Mouse (Mus musculus) CH12.LX (cell line): ENCODE results near the gene Grm7. TPM values are rescaled to one million over a fixed set of nuclear protein-coding genes. Genes with fewer than 3 reads are reported as not detected.

Source experiments
- DNase-seq: peaks from one replicate; pipeline ENCODE4 v3.0.0-alpha.2; 2013; ENCODE audit errors: extremely low read depth
- H3K27ac ChIP-seq: 2 replicates; pipeline ENCODE4 v1.5.1; 2012; ENCODE audit warnings: low read depth, mild to moderate bottlenecking, control low read depth, moderate library complexity; ENCODE audit not compliant: insufficient read depth
- H3K27me3 ChIP-seq: replicated peaks from 2 replicates; pipeline ENCODE3; 2012; ENCODE audit warnings: inconsistent platforms
- H3K36me3 ChIP-seq, 2 experiments: replicated peaks in 1 of 2; 2 replicates each; pipeline versions ENCODE3 to v1.6.1; 2012; ENCODE audit warnings: inconsistent platforms in 1 of 2, low read length in 1 of 2, mild to moderate bottlenecking in 1 of 2, mixed read lengths in 1 of 2, moderate library complexity in 1 of 2; ENCODE audit not compliant: control insufficient read depth in 1 of 2, insufficient read depth in 1 of 2
- H3K4me1 ChIP-seq, 2 experiments: 2 replicates each; pipeline ENCODE4 v1.6.1; 2012; ENCODE audit warnings: inconsistent platforms in 1 of 2, moderate library complexity in 1 of 2; ENCODE audit not compliant: insufficient read depth in 2 of 2, control insufficient read depth in 1 of 2
- H3K4me2 ChIP-seq: 2 replicates; pipeline ENCODE4 v1.6.1; 2012; ENCODE audit warnings: low read depth, mild to moderate bottlenecking, control low read depth; ENCODE audit not compliant: poor library complexity, insufficient read depth, severe bottlenecking
- H3K4me3 ChIP-seq, 3 experiments: fragments of 150-350 bp in 1 of 3; sonication (generic) in 1 of 3; replicated peaks in 1 of 3; 2 replicates each; pipeline versions ENCODE3 to v1.5.1; 2011 to 2012; ENCODE audit warnings: low read depth in 2 of 3, low read length in 2 of 3, mild to moderate bottlenecking in 2 of 3, moderate library complexity in 2 of 3, control low read depth in 1 of 3, improper control_type of control experiment in 1 of 3, inconsistent platforms in 1 of 3, mixed read lengths in 1 of 3; ENCODE audit not compliant: poor library complexity in 1 of 3
- H3K79me2 ChIP-seq: replicated peaks from 2 replicates; pipeline ENCODE4 v1.6.1; 2012; ENCODE audit warnings: mild to moderate bottlenecking, moderate library complexity; ENCODE audit not compliant: control insufficient read depth, poor library complexity, insufficient read depth, severe bottlenecking; ENCODE audit errors: extremely low read depth
- H3K9ac ChIP-seq: 2 replicates; pipeline ENCODE4 v1.6.1; 2012; ENCODE audit warnings: low read depth, mild to moderate bottlenecking, control low read depth, moderate library complexity; ENCODE audit not compliant: insufficient read depth
- H3K9me3 ChIP-seq: replicated peaks from 2 replicates; pipeline ENCODE3; 2012; ENCODE audit warnings: low read length, inconsistent platforms, mixed read lengths
- BHLHE40 ChIP-seq: IDR thresholded peaks from 2 replicates; pipeline ENCODE4 v1.6.1; 2011; ENCODE audit warnings: mild to moderate bottlenecking, low read depth, low read length, improper control_type of control experiment
- CHD1 ChIP-seq: IDR thresholded peaks from 2 replicates; pipeline ENCODE4 v1.6.1; 2012; ENCODE audit warnings: low read depth, low read length, improper control_type of control experiment, inconsistent platforms
- ETS1 ChIP-seq: conservative IDR thresholded peaks from 2 replicates; pipeline ENCODE4 v1.6.1; 2012; ENCODE audit warnings: low read depth, mild to moderate bottlenecking, inconsistent platforms, low read length, improper control_type of control experiment, moderate library complexity
- GABPA ChIP-seq: IDR thresholded peaks from 2 replicates; pipeline ENCODE4 v1.6.1; 2012; ENCODE audit warnings: low read depth, low read length, improper control_type of control experiment, inconsistent platforms; ENCODE audit not compliant: insufficient replicate concordance
- MAFK ChIP-seq: IDR thresholded peaks from 2 replicates; pipeline ENCODE4 v1.6.1; 2011; ENCODE audit warnings: low read length, improper control_type of control experiment; ENCODE audit not compliant: insufficient replicate concordance
- MAZ ChIP-seq: IDR thresholded peaks from 2 replicates; pipeline ENCODE4 v1.6.1; 2012; ENCODE audit warnings: low read depth, mild to moderate bottlenecking, inconsistent platforms, low read length, improper control_type of control experiment, moderate library complexity
- MXI1 ChIP-seq: IDR thresholded peaks from 2 replicates; pipeline ENCODE4 v1.6.1; 2011; ENCODE audit warnings: mild to moderate bottlenecking, low read depth, low read length, improper control_type of control experiment
- MYC ChIP-seq: IDR thresholded peaks from 2 replicates; pipeline ENCODE4 v1.6.1; 2011; ENCODE audit warnings: low read depth, mild to moderate bottlenecking, improper control_type of control experiment, low read length
- NELFE ChIP-seq: IDR thresholded peaks from 2 replicates; pipeline ENCODE4 v1.6.1; 2011; ENCODE audit warnings: low read depth, low read length, improper control_type of control experiment
- PAX5 ChIP-seq: IDR thresholded peaks from 2 replicates; pipeline ENCODE4 v1.6.1; 2012; ENCODE audit warnings: low read length, inconsistent platforms, mixed read lengths
- POLR2A ChIP-seq: IDR thresholded peaks from 2 replicates; pipeline ENCODE4 v1.6.1; 2011; ENCODE audit warnings: low read depth, mild to moderate bottlenecking, improper control_type of control experiment, low read length
- RAD21 ChIP-seq: IDR thresholded peaks from 2 replicates; pipeline ENCODE4 v1.6.1; 2011; ENCODE audit warnings: low read depth, mild to moderate bottlenecking, low read length, improper control_type of control experiment, moderate library complexity
- SIN3A ChIP-seq: IDR thresholded peaks from 2 replicates; pipeline ENCODE4 v1.6.1; 2012; ENCODE audit warnings: low read length, improper control_type of control experiment, inconsistent platforms
- SMC3 ChIP-seq: IDR thresholded peaks from 2 replicates; pipeline ENCODE4 v1.6.1; 2011; ENCODE audit warnings: low read depth, low read length, improper control_type of control experiment
- TBP ChIP-seq: conservative IDR thresholded peaks from 2 replicates; pipeline ENCODE4 v1.6.1; 2011; ENCODE audit warnings: low read depth, low read length, improper control_type of control experiment
- TCF12 ChIP-seq: IDR thresholded peaks from 2 replicates; pipeline ENCODE4 v1.6.1; 2014; ENCODE audit warnings: low read depth, mild to moderate bottlenecking, inconsistent platforms, low read length, improper control_type of control experiment
- UBTF ChIP-seq: IDR thresholded peaks from 2 replicates; pipeline ENCODE4 v1.6.1; 2012; ENCODE audit warnings: low read depth, mild to moderate bottlenecking, inconsistent platforms, low read length, improper control_type of control experiment, moderate library complexity
- USF1 ChIP-seq: IDR thresholded peaks from 2 replicates; pipeline ENCODE4 v1.6.1; 2014; ENCODE audit warnings: low read depth, mild to moderate bottlenecking, inconsistent platforms, low read length, improper control_type of control experiment
- ZKSCAN1 ChIP-seq: IDR thresholded peaks from 2 replicates; pipeline ENCODE4 v1.6.1; 2012; ENCODE audit warnings: low read depth, inconsistent platforms, low read length, improper control_type of control experiment, borderline replicate concordance
- dilution Hi-C: fragments of 300-500 bp; cut with MboI; formaldehyde crosslinking; loops from 2 replicates; pipeline ENCODE4 v1.14.3; 2020; ENCODE audit warnings: low sequenced_read_pairs; ENCODE audit not compliant: extremely low pct_unique_long_range_greater_than_20kb, extremely low pct_ligation_motif_present
- in situ Hi-C: fragments of 300-500 bp; cut with MboI; formaldehyde crosslinking; loops from 3 replicates; pipeline ENCODE4 v1.14.3; 2019; ENCODE audit warnings: low sequenced_read_pairs, low pct_ligation_motif_present, low pct_unique_long_range_greater_than_20kb, mixed read lengths
- polyA plus RNA-seq: library from polyadenylated mRNA; unstranded; fragments of >175 nt; gene quantifications from 2 replicates; pipeline ENCODE4 v1.2.1, GENCODE M21; 2012; ENCODE audit warnings: low read depth; ENCODE audit not compliant: insufficient read length
- total RNA-seq, 2 experiments: library from RNA; depleted of rRNA; stranded (reverse); fragments of 300-350 nt in 1 of 2; fragments of >200 nt in 1 of 2; gene quantifications; 2 replicates each; pipeline ENCODE4 v1.2.3; 2012 to 2014

The Grm7 gene
- total and polyA plus RNA-seq, 3 experiments = not detected

DNA sequence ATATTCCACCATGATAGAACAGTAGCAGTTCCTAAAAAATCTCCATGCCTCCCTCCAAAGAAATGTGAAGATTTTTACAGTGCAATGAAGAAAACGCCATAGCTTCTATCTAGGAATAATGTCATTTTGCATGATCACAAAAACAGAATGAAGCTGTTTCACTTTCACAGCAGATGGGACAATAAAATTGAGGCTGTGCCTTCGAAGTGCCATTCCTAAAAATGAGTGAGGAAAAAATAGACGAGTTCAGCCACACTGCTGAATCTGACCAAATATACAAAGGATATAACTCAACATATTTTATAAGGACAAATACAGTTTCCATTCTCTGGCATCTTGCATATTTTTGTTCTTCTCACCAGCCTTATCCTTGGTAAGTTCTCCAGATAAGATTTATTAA, 439.2 kb downstream of the Grm7 start:
- no peak for TF ChIP-seq MAZ
- TF ChIP-seq TBP = no peak
- no peak for TF ChIP-seq CHD1
- TF ChIP-seq POLR2A = no peak
- TF ChIP-seq MXI1 = no peak
- TF ChIP-seq ZKSCAN1 = no peak
- Histone ChIP-seq H3K27me3 (no peaks in the 10 kb centered on the region), H3K4me2 (no peak overlapping the region), H3K36me3 (no peaks in the 10 kb centered on the region), H3K9me3 (peaks cover 34% of the 10 kb centered on the region), H3K79me2 (no peaks in the 10 kb centered on the region), H3K4me1 (no peaks in the 10 kb centered on the region), H3K27ac (no peak overlapping the region), H3K4me3 (no peak overlapping the region), H3K9ac (no peak overlapping the region)
- in situ Hi-C loops = no loop called here
- DNase-seq = no peak
- dilution Hi-C loops = no loop called here

DNA sequence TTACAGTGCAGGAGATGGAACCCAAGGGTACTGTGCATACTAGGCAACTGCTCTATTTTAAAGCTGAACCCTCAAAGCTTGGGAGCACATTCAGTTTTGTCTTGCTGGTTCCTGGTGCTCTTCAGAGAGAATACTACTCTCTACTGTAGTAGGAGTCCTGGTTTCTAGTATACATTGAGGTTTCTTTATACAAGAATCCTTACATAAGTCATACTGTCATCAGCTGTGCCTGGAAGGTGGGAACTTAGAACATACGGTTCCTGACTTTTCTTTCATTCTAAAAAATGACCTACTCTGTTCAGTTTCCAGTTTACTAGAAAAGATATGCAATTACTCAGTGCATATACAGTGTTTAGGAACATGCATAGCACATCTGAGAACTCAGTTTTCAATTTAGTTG, 449.4 kb downstream of the Grm7 start:
- Histone ChIP-seq H3K27me3 (no peaks in the 10 kb centered on the region), H3K4me1 (no peaks in the 10 kb centered on the region), H3K36me3 (no peaks in the 10 kb centered on the region), H3K79me2 (no peaks in the 10 kb centered on the region), H3K4me2 (no peak overlapping the region), H3K9ac (no peak overlapping the region), H3K9me3 (peaks cover 18% of the 10 kb centered on the region), H3K27ac (no peak overlapping the region), H3K4me3 (no peak overlapping the region)
- in situ Hi-C loops = no loop called here
- no peak for DNase-seq
- dilution Hi-C loops = no loop called here
- no peak for TF ChIP-seq MAFK
- TF ChIP-seq PAX5 = no peak
- TF ChIP-seq UBTF = no peak
- no peak for TF ChIP-seq TCF12
- no peak for TF ChIP-seq SMC3
- no peak for TF ChIP-seq RAD21
- TF ChIP-seq SIN3A = no peak
- TF ChIP-seq BHLHE40 = no peak
- no peak for TF ChIP-seq GABPA

DNA sequence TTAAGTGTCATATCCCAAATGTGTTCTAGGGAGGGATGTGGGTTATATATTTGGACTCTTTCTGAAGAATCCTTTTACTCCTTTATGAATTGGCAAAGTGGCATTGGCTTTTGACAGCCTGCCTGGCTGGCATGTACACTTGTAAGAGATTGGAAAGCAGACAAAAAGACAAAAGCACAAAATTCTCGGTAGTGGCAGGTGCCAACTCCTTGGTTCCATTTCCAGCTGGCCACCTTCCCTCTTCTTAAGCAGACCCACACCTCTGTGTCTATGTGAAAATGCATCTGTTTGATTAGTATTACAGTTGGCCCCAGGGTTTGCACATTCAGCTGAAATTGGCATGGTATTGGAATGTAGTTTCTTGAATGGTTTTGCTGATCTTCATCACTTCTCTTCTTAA, 460.1 kb downstream of the Grm7 start:
- H3K4me2 ChIP-seq = no peak overlapping the region
- no peaks in the 10 kb centered on the region for H3K4me1 ChIP-seq
- no peak for TF ChIP-seq NELFE
- no peak for TF ChIP-seq USF1
- TF ChIP-seq MYC = no peak
- TF ChIP-seq POLR2A = no peak
- no peak for TF ChIP-seq ETS1
- TF ChIP-seq UBTF = no peak
- TF ChIP-seq TCF12 = no peak
- H3K79me2 ChIP-seq = no peaks in the 10 kb centered on the region
- in situ Hi-C loops (no loop called here), dilution Hi-C loops (no loop called here)
- H3K9ac ChIP-seq = no peak overlapping the region
- no peaks in the 10 kb centered on the region for H3K36me3 ChIP-seq
- H3K27me3 ChIP-seq = no peaks in the 10 kb centered on the region
- no peak for DNase-seq
- H3K9me3 ChIP-seq = peaks cover 9% of the 10 kb centered on the region
- H3K27ac ChIP-seq = no peak overlapping the region
- H3K4me3 ChIP-seq = no peak overlapping the region
